In genomic region chr7:132700107-132700506, GRCm38 (mm10) we compare ENCODE assay signal across 15 mouse cellular contexts.
A peak's percentile ranks its signal among the peaks of the same experiment; 100 is the strongest.
DNase-seq lines count a peak whose midpoint lies in the region; ATAC-seq and TF ChIP-seq lines count a peak whose summit lies in the region.
"Had no signal": no experiment of that assay in that cellular context is flagged by ENCODE, and none has a peak within 500 bp of the region (broad histone marks: within the 10 kb centered on the region; RNA-seq: fewer than 3 reads in every experiment).

No protein-coding gene starts in this region.

- intact Hi-C loops in heart, postnatal 14 days (cut with DNase I) = no loop called here

- H3K4me1 ChIP-seq in lung, postnatal 0 days (ENCODE audit: insufficient read depth, low read depth, low read length) = peaks cover 9% of the 10 kb centered on the region; the same call in 1 of the 2 replicates
- peaks cover 17% of the 10 kb centered on the region for H3K4me1 ChIP-seq in limb, embryonic 10.5 days
- H3K4me1 ChIP-seq in hindbrain, embryonic 11.5 days (replicated peaks; ENCODE audit: control insufficient read depth, insufficient read depth, low read length) = no peaks in the 10 kb centered on the region
- H3K4me1 ChIP-seq: midbrain, embryonic 13.5 days had no signal

- ATAC-seq in lung, postnatal 0 days = 0 out of 2 replicates have a peak, but pooled peaks have one; percentile 9
- ATAC-seq in hindbrain, embryonic 11.5 days (ENCODE audit: low FRiP score) = no peak
- ATAC-seq: forebrain, postnatal 0 days; midbrain, embryonic 13.5 days had no signal

- H3K27me3 ChIP-seq in lung, postnatal 0 days (replicated peaks; ENCODE audit: insufficient read depth, low read length) = no peaks in the 10 kb centered on the region
- H3K27me3 ChIP-seq in limb, embryonic 10.5 days (ENCODE audit: low read depth, poor library complexity, severe bottlenecking) = no peaks in the 10 kb centered on the region
- H3K27me3 ChIP-seq in splenic B cell, adult 2 months (ENCODE audit: control insufficient read depth, insufficient read depth, low read length, poor library complexity, severe bottlenecking) = no peaks in the 10 kb centered on the region
- no peaks in the 10 kb centered on the region for H3K27me3 ChIP-seq in hindbrain, embryonic 11.5 days (ENCODE audit: control insufficient read depth, insufficient read depth, low read length)
- H3K27me3 ChIP-seq: limb, embryonic 15.5 days; midbrain, embryonic 13.5 days had no signal

- no peaks in the 10 kb centered on the region for H3K36me3 ChIP-seq in lung, postnatal 0 days (ENCODE audit: insufficient read depth, low read length)
- no peaks in the 10 kb centered on the region for H3K36me3 ChIP-seq in limb, embryonic 10.5 days
- no peaks in the 10 kb centered on the region for H3K36me3 ChIP-seq in splenic B cell, adult 2 months (ENCODE audit: control insufficient read depth, insufficient read depth, low read length, poor library complexity, severe bottlenecking)
- H3K36me3 ChIP-seq in hindbrain, embryonic 11.5 days (ENCODE audit: control insufficient read depth, insufficient read depth, low read length) = no peaks in the 10 kb centered on the region
- H3K36me3 ChIP-seq: limb, embryonic 15.5 days; midbrain, embryonic 13.5 days had no signal

- no peak overlapping the region for H3K9ac ChIP-seq in lung, postnatal 0 days (replicated peaks; ENCODE audit: low read depth)
- H3K9ac ChIP-seq in hindbrain, embryonic 11.5 days (ENCODE audit: low read depth, low read length) = no peak overlapping the region
- H3K9ac ChIP-seq: forebrain, postnatal 0 days; limb, embryonic 15.5 days; midbrain, embryonic 13.5 days had no signal

- TF ChIP-seq EP300 in lung, postnatal 0 days (IDR thresholded peaks at IDR 0.05) = no peak

- peak; percentile 92 for DNase-seq in heart, adult 11 months
- DNase-seq in heart, postnatal 14 days = no peak
- no peak for DNase-seq in lung, postnatal 0 days (ENCODE audit: low spot score)
- DNase-seq in lung, postnatal 10 days = no peak
- no peak for DNase-seq in limb, embryonic 10.5 days (ENCODE audit: low spot score)
- peak; percentile 31 for DNase-seq in splenic B cell, adult 2 months (ENCODE audit: low read depth, low spot score)
- no peak for DNase-seq in hindbrain, embryonic 11.5 days (ENCODE audit: low spot score)
- DNase-seq in testis, postnatal 14 days (ENCODE audit: low spot score) = no peak
- DNase-seq: adrenal gland, adult 8-10 months; cerebellum, adult 11-12 months; forebrain, postnatal 0 days; heart, adult 18-20 months; right cerebral cortex, postnatal 4 days had no signal

- 78% methylated on average over 4 of the region's 4 CpGs for WGBS in lung, postnatal 0 days
- 84% methylated on average over 4 of the region's 4 CpGs for WGBS in limb, embryonic 10.5 days
- 83% methylated on average over 4 of the region's 4 CpGs for WGBS in hindbrain, embryonic 11.5 days

- H3K27ac ChIP-seq in lung, postnatal 0 days (ENCODE audit: low read length) = no peak overlapping the region
- H3K27ac ChIP-seq in limb, embryonic 10.5 days = peak overlapping the region; percentile 51; the same call in 1 of the 2 replicates
- no peak overlapping the region for H3K27ac ChIP-seq in hindbrain, embryonic 11.5 days (ENCODE audit: low read depth, low read length)
- H3K27ac ChIP-seq: limb, embryonic 15.5 days; midbrain, embryonic 13.5 days had no signal

- no peak overlapping the region for H3K4me2 ChIP-seq in lung, postnatal 0 days (replicated peaks; ENCODE audit: low read depth, low read length)
- no peak overlapping the region for H3K4me2 ChIP-seq in hindbrain, embryonic 11.5 days (replicated peaks; ENCODE audit: low read depth, low read length)
- H3K4me2 ChIP-seq: limb, embryonic 15.5 days; midbrain, embryonic 13.5 days had no signal

- H3K9me3 ChIP-seq in lung, postnatal 0 days (ENCODE audit: low read length) = no peaks in the 10 kb centered on the region
- no peaks in the 10 kb centered on the region for H3K9me3 ChIP-seq in limb, embryonic 10.5 days (replicated peaks)
- no peaks in the 10 kb centered on the region for H3K9me3 ChIP-seq in hindbrain, embryonic 11.5 days (ENCODE audit: control insufficient read depth, low read length)
- H3K9me3 ChIP-seq: limb, embryonic 15.5 days; midbrain, embryonic 13.5 days had no signal

- no peak overlapping the region for H3K4me3 ChIP-seq in lung, postnatal 0 days (ENCODE audit: low read depth, low read length)
- no peak overlapping the region for H3K4me3 ChIP-seq in limb, embryonic 10.5 days
- no peak overlapping the region for H3K4me3 ChIP-seq in hindbrain, embryonic 11.5 days (ENCODE audit: low read depth, low read length)
- H3K4me3 ChIP-seq: limb, embryonic 15.5 days; midbrain, embryonic 13.5 days had no signal

- TF ChIP-seq CTCF in lung, postnatal 0 days (IDR thresholded peaks at IDR 0.05) = no peak

Comparison
In these comparisons a context has a peak if more than half of its experiments do, and no peak if none do; other contexts are left out.
1. DNase-seq: peak in heart, adult 11 months (single experiment) and splenic B cell, adult 2 months (single experiment); none in heart, postnatal 14 days (0 of 2), lung, postnatal 0 days (single experiment), lung, postnatal 10 days (single experiment), limb, embryonic 10.5 days (single experiment), hindbrain, embryonic 11.5 days (single experiment) and testis, postnatal 14 days (single experiment).